Comparison of ENCODE assay signal across 10 mouse cellular contexts in the genomic region with DNA sequence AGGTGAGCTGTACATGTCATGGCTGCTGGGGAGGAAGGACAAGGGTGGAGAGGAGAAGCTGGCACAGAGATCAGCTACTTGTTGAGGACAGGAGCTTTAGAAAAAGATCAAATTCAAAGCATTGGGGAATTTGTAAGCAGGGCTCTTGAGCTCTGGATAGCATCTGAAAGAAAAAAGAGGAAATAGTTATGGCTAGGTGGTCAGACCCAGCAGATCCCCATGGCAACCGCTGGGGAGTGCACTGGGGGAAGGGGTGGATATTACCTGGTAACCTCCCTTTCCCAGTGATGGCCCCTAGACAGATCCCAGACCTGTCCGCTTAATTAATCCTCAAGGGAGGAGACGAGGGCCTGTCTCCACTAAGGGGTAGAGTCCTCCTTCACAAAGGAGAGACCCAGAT.
"Had no signal": no experiment of that assay in that cellular context is flagged by ENCODE, and none has a peak within 500 bp of the region (broad histone marks: within the 10 kb centered on the region; RNA-seq: fewer than 3 reads in every experiment).

No protein-coding gene starts in this region.

- DNase-seq: kidney, adult 18-20 months; kidney, postnatal 10 days; kidney, postnatal 4 days; liver, embryonic 13.5 days; liver, postnatal 0 days; lung, postnatal 14 days; right cerebral cortex, adult 18-20 months; right cerebral cortex, postnatal 25 days; thymus, postnatal 14 days had no signal

- ATAC-seq: liver, postnatal 0 days; midbrain, embryonic 13.5 days had no signal
